Mouse (Mus musculus): ENCODE measurements around the gene Snupn. TPM values are rescaled to one million over a fixed set of nuclear protein-coding genes. Genes with fewer than 3 reads are reported as not detected.
"Not testable (repeated sequence)": the region's sequence is repeated elsewhere in the genome, so short reads cannot be mapped to it uniquely, and the experiment has no call there.

Gene Snupn
- 10 to 100 TPM in 1 of 2 experiments, 1 to 10 TPM in 1; 9.9 to 10.1 TPM for total RNA-seq (2021)

DNA sequence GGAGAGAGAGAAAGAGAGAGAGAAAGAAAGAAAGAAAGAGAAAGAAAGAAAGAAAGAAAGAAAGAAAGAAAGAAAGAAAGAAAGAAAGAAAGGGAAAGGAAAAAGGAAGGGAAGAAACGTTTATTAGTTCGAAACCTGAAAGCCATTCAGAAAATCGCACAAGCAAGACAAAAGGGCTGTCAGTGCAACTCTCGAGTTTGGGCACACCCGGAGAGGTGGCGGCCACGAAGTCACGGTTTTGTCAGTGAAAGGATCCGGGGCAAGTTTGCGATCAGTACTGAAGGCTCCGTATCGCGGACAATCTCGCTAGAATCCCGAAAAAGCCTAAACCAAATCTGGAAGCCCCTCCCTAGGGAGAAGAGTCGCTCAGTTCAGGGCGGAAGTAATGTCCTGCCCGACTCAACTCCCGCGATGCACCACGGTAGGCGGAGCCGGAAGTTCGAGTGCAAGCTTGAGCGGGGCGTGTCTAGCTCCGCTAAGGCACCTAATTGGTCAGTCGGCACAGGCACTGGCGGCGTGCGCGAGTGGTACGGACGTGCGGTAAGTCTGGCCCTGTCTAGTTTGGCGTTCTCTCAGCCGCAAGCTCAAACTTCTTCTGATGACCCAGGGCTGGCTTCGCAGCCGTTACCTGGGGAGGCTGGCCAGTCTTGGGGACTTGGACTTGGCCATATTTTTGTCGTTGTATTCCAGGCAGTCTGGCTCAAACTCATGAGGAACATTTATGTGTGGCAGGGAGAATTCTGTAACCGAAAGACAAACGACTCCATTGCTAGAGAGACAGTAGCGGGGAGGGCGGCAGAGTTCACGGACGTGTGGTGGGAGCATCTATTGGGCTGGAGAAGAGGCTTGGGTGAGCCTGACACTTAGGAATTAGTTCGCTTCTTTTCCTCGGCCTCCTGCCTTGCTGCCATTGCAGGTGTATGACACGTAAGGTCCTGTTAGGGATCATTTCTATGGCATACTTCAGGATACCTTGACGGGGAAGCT is at the start of gene Snupn:
Gene Snupn (plus strand): TSS at position 465 of the 987 bp plus-strand sequence.
- peak; percentile 96 for DNase-seq (ENCODE audit: low spot score)
- intact Hi-C loops (cut with DNase I), result loop anchor here (2.0 to 5.0 kb wide), 3 partner anchors 44 to 197 kb away; partner anchors contain the start of genes Neil1 and Ptpn9

- DNase-seq (ENCODE audit: low spot score), result no peak
- intact Hi-C loops (cut with DNase I), result no loop called here
Observed at GRCm38 (mm10) chr9:56901187-56901586, 49.5 kb upstream of the Snupn start.

- intact Hi-C loops (cut with DNase I), result no loop called here
Observed at GRCm38 (mm10) chr9:56903662-56904061, 47.0 kb upstream of the Snupn start.

GRCm38 (mm10) chr9:56907549-56907948 is 43.1 kb upstream of the Snupn start:
- no peak for DNase-seq (ENCODE audit: low spot score)
- intact Hi-C loops (cut with DNase I), result no loop called here

More at GRCm38 (mm10) chr9:56903662-56904061, 47.0 kb upstream of the Snupn start:
- no peak for DNase-seq (ENCODE audit: low spot score)

GRCm38 (mm10) chr9:56909991-56910390 is 40.7 kb upstream of the Snupn start:
- intact Hi-C loops (cut with DNase I); DNase-seq (ENCODE audit: low spot score): not testable (repeated sequence)

DNA sequence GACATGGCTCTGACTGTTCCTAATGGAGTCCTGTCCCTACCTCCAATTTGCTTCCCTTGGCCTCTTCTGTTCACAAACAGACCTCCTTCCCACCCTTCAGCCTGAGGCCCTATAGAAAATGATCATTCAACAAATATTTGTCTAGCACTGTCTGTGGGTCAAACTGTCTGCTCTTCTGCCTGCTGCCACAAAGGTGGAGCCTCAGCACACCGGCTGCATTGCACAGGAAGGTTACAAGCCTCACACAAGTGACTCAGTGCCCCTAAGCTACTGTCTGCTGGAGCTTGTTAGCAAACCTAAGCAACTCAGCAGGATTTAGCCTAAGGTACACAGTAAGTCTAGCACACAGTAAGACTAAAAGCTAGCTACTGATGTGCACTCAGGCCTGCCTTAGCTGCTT is 39.7 kb upstream of the Snupn start:
- DNase-seq (ENCODE audit: low spot score), result no peak
- intact Hi-C loops (cut with DNase I), result no loop called here

- intact Hi-C loops (cut with DNase I), result no loop called here
Observed at GRCm38 (mm10) chr9:56913991-56914390, 36.7 kb upstream of the Snupn start.

DNA sequence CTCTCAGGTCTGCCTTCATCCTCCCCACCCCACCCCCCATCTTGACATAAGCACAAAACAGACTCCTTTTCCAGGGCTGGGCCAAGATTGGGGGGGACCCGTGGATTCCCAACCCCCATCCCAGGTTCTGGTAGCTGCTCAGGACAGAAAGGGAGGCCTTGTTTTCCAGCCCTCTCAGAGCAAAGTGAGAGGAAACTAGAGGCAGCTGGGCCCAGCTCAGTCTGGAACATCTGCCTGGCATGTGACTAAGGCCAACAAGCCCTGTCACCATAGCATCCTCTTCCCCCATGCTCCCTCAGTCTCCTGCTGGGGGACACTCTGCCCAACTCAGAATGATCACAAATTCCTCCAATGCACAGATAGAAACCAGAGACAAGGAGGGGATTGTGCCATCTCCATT is 35.6 kb upstream of the Snupn start:
- no peak for DNase-seq (ENCODE audit: low spot score)
- intact Hi-C loops (cut with DNase I), result no loop called here

More at GRCm38 (mm10) chr9:56913991-56914390, 36.7 kb upstream of the Snupn start:
- no peak for DNase-seq (ENCODE audit: low spot score)

- peak; percentile 28 for DNase-seq (ENCODE audit: low spot score)
- intact Hi-C loops (cut with DNase I), result no loop called here
Observed at GRCm38 (mm10) chr9:56915695-56916410, 34.8 kb upstream of the Snupn start.

- no peak for DNase-seq (ENCODE audit: low spot score)
- intact Hi-C loops (cut with DNase I), result no loop called here
Observed at GRCm38 (mm10) chr9:56917131-56917530, 33.5 kb upstream of the Snupn start.

DNA sequence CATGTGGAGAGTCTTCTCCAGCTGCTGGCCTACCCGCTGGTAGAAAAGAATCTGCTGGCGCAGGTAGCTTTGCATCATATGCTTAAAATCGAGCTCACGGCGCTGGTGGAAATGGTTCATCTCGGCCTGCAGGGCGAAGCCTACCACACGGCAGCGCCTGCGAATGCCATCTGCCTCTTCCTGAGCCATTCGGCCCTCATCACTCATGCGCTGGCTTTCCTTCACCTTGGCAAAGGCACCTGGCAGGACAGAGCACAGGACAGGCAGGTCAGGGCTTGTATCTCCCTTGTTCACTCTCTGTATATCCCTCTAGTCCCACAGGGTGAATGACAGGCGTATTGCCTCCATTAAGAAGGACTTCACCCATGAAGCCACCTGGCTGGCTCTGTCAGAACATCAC is 32.2 kb upstream of the Snupn start:
- intact Hi-C loops (cut with DNase I), result no loop called here
- no peak for DNase-seq (ENCODE audit: low spot score)

DNA sequence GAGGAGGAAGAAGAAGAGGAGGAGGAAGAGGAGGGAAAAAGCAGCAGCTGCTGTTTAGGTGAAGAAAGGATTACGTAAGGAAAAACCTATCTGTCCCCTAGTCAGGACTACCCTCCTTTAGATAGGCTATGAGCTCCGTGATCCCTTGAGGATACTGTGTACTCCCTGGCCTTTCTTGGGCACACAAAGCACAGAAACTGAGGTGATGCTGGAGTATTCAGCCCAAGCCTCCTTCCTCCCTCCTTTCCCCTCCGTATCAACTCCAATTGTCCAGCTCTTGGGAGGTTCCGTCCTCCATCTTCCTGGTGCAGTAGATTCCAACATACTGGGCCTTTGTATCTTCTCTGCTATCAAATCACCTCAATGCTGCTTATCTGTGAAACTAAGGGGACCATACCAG is 27.9 kb upstream of the Snupn start:
- DNase-seq (ENCODE audit: low spot score), result no peak
- intact Hi-C loops (cut with DNase I), result no loop called here

- no peak for DNase-seq (ENCODE audit: low spot score)
- intact Hi-C loops (cut with DNase I), result loop anchor here (2.0 kb wide), 1 partner anchor 29 kb away; no protein-coding TSS in a partner anchor
Observed at GRCm38 (mm10) chr9:56923841-56924650, 26.6 kb upstream of the Snupn start.

DNA sequence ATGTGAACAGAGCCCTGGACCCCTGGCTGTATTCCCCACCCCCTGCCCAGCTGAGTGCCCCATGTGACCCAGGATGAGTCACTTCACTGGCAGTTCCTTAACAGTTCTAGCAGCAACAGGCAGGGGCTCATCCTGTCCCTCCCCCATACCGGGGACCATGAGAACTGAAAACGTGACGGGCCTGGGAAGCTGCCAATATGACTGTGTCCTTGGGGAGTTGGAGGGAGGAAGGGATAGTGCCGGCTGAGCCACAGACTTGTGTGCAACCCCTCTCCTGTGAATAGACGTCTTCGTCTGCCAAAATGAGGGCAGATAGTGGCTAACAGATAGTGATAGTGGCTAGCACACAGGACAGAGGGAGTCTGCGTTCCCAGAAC is 26.0 kb upstream of the Snupn start:
- DNase-seq (ENCODE audit: low spot score), result peak; percentile 89
- intact Hi-C loops (cut with DNase I), result loop anchor here (2.0 to 5.0 kb wide), 2 partner anchors 30 to 208 kb away; partner anchors contain the start of gene Man2c1

DNA sequence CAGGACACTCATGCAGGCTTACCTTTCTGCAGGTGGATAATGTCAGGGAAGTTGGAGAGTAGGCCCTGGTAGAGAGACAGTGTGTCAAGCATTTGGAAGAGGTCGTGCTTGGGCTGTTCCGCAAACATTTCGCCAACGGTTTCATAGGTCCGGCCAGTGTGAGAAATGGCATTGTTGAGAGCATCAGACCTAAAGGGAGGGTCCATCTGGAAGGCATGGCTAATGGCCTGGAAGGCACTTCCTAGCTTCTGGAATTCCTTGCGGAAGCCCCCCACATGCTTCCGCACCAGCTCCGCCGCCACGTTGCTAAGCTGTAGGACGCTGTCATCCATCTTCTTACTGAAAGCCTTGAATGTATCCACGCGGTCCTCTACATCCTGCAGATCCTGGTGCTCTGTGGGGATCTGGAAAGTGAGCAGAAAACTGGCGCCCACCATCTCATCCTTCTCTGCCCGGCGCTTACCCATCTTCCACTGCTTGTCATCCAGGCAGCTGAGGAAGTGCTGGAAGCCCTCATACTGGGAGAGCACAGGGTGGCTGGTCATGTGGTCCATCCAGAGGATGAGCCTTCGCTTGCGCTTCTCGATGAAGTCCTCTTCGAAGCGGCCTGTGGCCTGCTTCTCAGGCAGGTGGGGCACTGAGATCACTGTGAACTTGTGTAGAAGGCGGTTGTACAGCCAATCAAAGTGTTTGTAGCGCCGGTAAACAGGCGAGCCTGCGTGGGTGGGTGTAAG is 25.2 kb upstream of the Snupn start:
- intact Hi-C loops (cut with DNase I), result loop anchor here (2.0 to 5.0 kb wide), 2 partner anchors 31 to 207 kb away; partner anchors contain the start of gene Man2c1
- no peak for DNase-seq (ENCODE audit: low spot score)

- DNase-seq (ENCODE audit: low spot score), result no peak
- intact Hi-C loops (cut with DNase I), result loop anchor here (5.0 kb wide), 1 partner anchor 206 kb away; the partner anchor contains the start of gene Man2c1
Observed at GRCm38 (mm10) chr9:56926025-56926360, 24.7 kb upstream of the Snupn start.

GRCm38 (mm10) chr9:56926387-56926786 is 24.3 kb upstream of the Snupn start:
- intact Hi-C loops (cut with DNase I), result loop anchor here (5.0 kb wide), 1 partner anchor 206 kb away; the partner anchor contains the start of gene Man2c1
- no peak for DNase-seq (ENCODE audit: low spot score)

DNA sequence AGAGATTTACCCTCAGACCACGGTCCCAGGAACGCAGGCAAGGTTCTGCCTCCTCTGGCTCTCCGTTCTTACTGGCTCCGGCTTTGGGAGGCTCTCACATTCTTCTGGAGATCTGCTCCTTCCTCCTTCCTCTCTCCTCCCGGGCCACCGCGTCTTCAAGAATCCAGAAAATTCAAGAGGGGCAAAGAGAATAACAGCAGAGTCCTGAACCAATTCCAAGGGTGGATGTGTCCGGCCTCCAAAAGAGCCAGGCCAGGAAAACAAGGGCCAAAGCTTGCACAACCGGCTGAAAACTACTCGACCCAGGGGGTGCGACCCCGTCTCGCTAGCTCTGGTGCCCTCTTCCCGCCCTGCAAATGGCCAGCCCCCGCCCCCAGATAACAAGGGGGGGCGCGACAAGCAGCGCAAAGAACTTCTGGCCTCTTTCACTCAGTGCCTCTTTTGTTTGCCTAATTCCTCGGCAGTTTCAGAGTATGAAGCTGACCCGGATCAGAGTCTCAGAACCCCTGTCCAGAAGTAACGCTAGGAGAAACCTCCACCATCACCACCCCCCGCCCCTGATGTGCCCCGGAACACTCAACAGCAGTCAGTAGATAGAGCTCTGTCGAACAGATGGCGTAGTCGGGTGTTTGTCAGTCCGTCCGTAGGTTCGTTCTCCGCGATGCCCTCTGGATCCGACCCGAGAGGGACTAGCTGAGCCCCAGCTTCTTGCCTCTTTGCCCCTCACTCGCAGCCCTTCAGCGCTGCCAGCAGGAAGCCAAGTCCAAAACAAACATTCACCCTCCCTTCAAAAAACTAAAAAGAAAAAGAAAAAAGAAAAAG is 23.3 kb upstream of the Snupn start:
- intact Hi-C loops (cut with DNase I), result loop anchor here (5.0 kb wide), 1 partner anchor 205 kb away; the partner anchor contains the start of gene Man2c1

More for the DNA sequence above, 23.3 kb upstream of the Snupn start:
- DNase-seq (ENCODE audit: low spot score), result peak; percentile 64

Data from heart, postnatal 25 days (tissue).